Mouse (Mus musculus): ENCODE data around the gene Bcl2l1. TPM values are rescaled to one million over a fixed set of nuclear protein-coding genes. Genes with fewer than 3 reads are reported as not detected.
A peak's percentile ranks its signal among the peaks of the same experiment; 100 is the strongest.

Gene Bcl2l1
- 141 and 142 TPM in 2 replicates for polyA plus RNA-seq (2012; rRNA removed)

- no peaks in the 10 kb centered on the region for H3K27me3 ChIP-seq (ENCODE audit: control insufficient read depth, insufficient read depth, low read length)
- H3K27ac ChIP-seq (ENCODE audit: insufficient read depth, low read length): peak within 1 kb of the TSS; percentile 96
- H3K4me3 ChIP-seq (replicated peaks; ENCODE audit: insufficient read depth, low read depth, low read length): peak within 1 kb of the TSS; percentile 69
- H3K4me1 ChIP-seq (ENCODE audit: control insufficient read depth, insufficient read depth, low read length): no peaks in the 10 kb centered on the region; the same call in 1 of the 2 replicates
- peak; percentile 98 for DNase-seq
- WGBS: under 1% methylated on average over 74 of the region's 74 CpGs
- TF ChIP-seq CTCF (IDR thresholded peaks at IDR 0.05; ENCODE audit: borderline replicate concordance, insufficient read depth, low read depth, low read length): peak; percentile 98
- peak; percentile 17; the same call in 1 of the 2 replicates for TF ChIP-seq POLR2A (IDR thresholded peaks at IDR 0.05; ENCODE audit: borderline replicate concordance, insufficient read depth, low read length)
Measured at GRCm38 (mm10) chr2:152831019-152831878, at the start of gene Bcl2l1. Gene Bcl2l1 (minus strand): TSS chr2:152831728.

DNA sequence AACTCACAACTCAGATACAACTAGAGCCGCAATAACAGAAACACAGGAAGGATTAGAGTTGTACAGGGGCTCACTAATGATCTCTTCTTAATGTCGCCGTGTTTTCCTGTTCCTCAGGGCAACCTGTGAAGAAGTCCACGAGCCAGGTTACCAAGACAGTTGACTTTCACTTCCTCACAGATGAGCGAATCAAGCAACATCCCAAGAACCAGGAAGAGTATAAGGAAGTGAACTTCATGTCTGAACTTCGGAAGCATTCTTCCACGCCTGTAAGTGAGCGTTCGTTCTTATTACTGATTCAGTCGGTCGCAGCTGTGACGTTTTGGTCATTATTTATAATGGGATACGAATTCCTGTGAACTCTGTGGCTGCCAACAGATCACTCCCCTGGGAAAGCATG lies 49.4 kb upstream of the Bcl2l1 start:
- Histone ChIP-seq H3K27ac (ENCODE audit: insufficient read depth, low read length) (no peak overlapping the region), H3K27me3 (ENCODE audit: control insufficient read depth, insufficient read depth, low read length) (no peaks in the 10 kb centered on the region), H3K4me1 (ENCODE audit: control insufficient read depth, insufficient read depth, low read length) (no peaks in the 10 kb centered on the region), H3K4me3 (replicated peaks; ENCODE audit: insufficient read depth, low read depth, low read length) (no peak overlapping the region)
- no peak for DNase-seq
- TF ChIP-seq CTCF (IDR thresholded peaks at IDR 0.05; ENCODE audit: borderline replicate concordance, insufficient read depth, low read depth, low read length) (no peak), POLR2A (IDR thresholded peaks at IDR 0.05; ENCODE audit: borderline replicate concordance, insufficient read depth, low read length) (no peak)
- WGBS: 86% methylated on average over 13 of the region's 13 CpGs

DNA sequence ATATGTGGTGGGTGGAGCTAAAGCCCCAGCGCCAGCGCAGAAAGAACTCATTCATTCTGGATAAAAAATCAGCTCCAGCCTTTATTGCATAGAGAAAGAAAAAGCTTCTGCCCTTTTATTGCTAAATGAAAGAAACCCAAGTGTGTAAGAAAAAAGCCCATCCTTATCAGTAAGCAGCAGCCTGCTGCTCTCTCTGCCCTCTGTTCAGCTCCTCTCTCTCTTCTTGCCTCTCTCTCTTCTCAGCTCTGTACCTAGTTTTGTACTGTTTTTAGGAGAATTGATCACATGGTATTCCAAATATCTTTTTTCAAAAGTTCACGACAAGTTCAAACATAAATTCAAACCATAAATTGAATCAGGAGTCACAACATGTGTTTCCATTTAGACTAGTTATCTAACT lies 46.7 kb upstream of the Bcl2l1 start:
- no peak for TF ChIP-seq POLR2A (IDR thresholded peaks at IDR 0.05; ENCODE audit: borderline replicate concordance, insufficient read depth, low read length)
- TF ChIP-seq CTCF (IDR thresholded peaks at IDR 0.05; ENCODE audit: borderline replicate concordance, insufficient read depth, low read depth, low read length): no peak
- WGBS: 95% methylated on average over 3 of the region's 3 CpGs
- no peak for DNase-seq
- Histone ChIP-seq H3K4me3 (replicated peaks; ENCODE audit: insufficient read depth, low read depth, low read length) (no peak overlapping the region), H3K4me1 (ENCODE audit: control insufficient read depth, insufficient read depth, low read length) (no peaks in the 10 kb centered on the region), H3K27me3 (ENCODE audit: control insufficient read depth, insufficient read depth, low read length) (no peaks in the 10 kb centered on the region), H3K27ac (ENCODE audit: insufficient read depth, low read length) (no peak overlapping the region)

DNA sequence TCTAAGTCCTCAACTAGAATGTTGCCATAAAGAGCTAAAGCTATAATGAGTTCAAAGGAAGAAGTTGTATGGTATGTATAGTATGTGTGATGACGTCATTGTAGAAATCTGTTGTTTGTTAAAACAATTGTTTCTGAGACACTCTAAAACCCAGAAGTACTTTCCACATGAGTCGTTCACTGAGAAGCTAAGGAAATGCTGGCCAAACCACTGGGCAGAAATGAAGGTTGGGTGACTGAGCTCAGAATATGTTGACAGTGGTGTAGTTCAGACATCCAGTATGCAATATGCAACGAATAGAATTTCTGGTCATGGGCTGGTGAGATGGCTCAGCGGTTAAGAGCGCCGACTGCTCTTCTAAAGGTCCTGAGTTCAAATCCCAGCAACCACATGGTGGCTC lies 31.8 kb upstream of the Bcl2l1 start:
- H3K4me3 ChIP-seq (replicated peaks; ENCODE audit: insufficient read depth, low read depth, low read length): no peak overlapping the region
- no peaks in the 10 kb centered on the region for H3K27me3 ChIP-seq (ENCODE audit: control insufficient read depth, insufficient read depth, low read length)
- WGBS: 97% methylated on average over 6 of the region's 6 CpGs
- DNase-seq: no peak
- TF ChIP-seq CTCF (IDR thresholded peaks at IDR 0.05; ENCODE audit: borderline replicate concordance, insufficient read depth, low read depth, low read length): no peak
- TF ChIP-seq POLR2A (IDR thresholded peaks at IDR 0.05; ENCODE audit: borderline replicate concordance, insufficient read depth, low read length): no peak
- H3K4me1 ChIP-seq (ENCODE audit: control insufficient read depth, insufficient read depth, low read length): no peaks in the 10 kb centered on the region
- H3K27ac ChIP-seq (ENCODE audit: insufficient read depth, low read length): no peak overlapping the region

DNA sequence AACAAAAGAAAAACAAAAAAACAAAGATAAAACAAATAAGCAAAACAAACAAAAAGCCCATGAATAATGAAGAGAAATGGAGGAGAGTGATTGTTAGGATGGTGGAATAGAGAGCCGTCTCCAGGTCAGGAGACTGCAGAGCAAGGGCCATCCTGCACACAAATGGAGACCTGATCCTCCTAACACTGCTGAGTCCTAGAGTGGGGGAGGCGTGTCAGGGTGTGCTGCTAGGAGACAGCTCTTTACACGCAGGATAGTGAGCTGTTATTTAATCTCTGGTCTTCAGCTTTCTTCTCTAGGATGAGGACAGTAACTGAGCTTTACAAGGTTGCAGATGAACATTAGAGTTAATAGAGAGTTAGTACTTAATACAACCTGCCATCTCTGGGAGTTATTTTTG lies 31.1 kb upstream of the Bcl2l1 start:
- TF ChIP-seq POLR2A (IDR thresholded peaks at IDR 0.05; ENCODE audit: borderline replicate concordance, insufficient read depth, low read length) (no peak), CTCF (IDR thresholded peaks at IDR 0.05; ENCODE audit: borderline replicate concordance, insufficient read depth, low read depth, low read length) (no peak)
- H3K27ac ChIP-seq (ENCODE audit: insufficient read depth, low read length): no peak overlapping the region
- WGBS: 83% methylated on average over 3 of the region's 3 CpGs

DNA sequence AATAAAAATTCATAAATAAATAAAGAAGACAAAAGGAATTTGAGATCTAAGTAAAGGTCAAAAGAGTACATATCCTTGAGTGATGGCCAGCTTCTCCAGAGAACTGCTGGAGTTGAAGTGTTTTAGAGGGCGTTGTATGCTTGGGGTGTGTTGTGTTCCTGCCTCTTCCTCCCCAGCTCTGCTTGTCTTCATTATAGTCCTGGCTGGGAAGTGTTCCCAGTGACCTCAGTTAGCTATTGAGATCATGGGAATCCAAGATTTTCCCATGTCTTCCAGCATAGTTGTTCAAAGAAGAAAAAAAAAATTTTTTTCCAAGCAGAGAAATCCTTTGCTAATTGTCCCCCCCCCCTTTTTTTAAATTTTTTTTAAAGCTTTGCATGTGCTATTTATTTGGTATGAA lies 30.4 kb upstream of the Bcl2l1 start:
- no peaks in the 10 kb centered on the region for H3K4me1 ChIP-seq (ENCODE audit: control insufficient read depth, insufficient read depth, low read length)
- H3K4me3 ChIP-seq (replicated peaks; ENCODE audit: insufficient read depth, low read depth, low read length): no peak overlapping the region
- no peak overlapping the region for H3K27ac ChIP-seq (ENCODE audit: insufficient read depth, low read length)
- no peak for TF ChIP-seq CTCF (IDR thresholded peaks at IDR 0.05; ENCODE audit: borderline replicate concordance, insufficient read depth, low read depth, low read length)
- no peak for TF ChIP-seq POLR2A (IDR thresholded peaks at IDR 0.05; ENCODE audit: borderline replicate concordance, insufficient read depth, low read length)
- H3K27me3 ChIP-seq (ENCODE audit: control insufficient read depth, insufficient read depth, low read length): no peaks in the 10 kb centered on the region
- WGBS: 84% methylated on average over 1 of the region's 1 CpGs
- no peak for DNase-seq

More for the DNA sequence above, 31.1 kb upstream of the Bcl2l1 start:
- DNase-seq: no peak
- H3K4me3 ChIP-seq (replicated peaks; ENCODE audit: insufficient read depth, low read depth, low read length): no peak overlapping the region
- H3K27me3 ChIP-seq (ENCODE audit: control insufficient read depth, insufficient read depth, low read length): no peaks in the 10 kb centered on the region
- H3K4me1 ChIP-seq (ENCODE audit: control insufficient read depth, insufficient read depth, low read length): no peaks in the 10 kb centered on the region

GRCm38 (mm10) chr2:152859501-152859900 lies 28.0 kb upstream of the Bcl2l1 start:
- H3K27me3 ChIP-seq (ENCODE audit: control insufficient read depth, insufficient read depth, low read length): no peaks in the 10 kb centered on the region
- TF ChIP-seq POLR2A (IDR thresholded peaks at IDR 0.05; ENCODE audit: borderline replicate concordance, insufficient read depth, low read length) (no peak), CTCF (IDR thresholded peaks at IDR 0.05; ENCODE audit: borderline replicate concordance, insufficient read depth, low read depth, low read length) (no peak)
- 97% methylated on average over 3 of the region's 3 CpGs for WGBS
- no peak overlapping the region for H3K27ac ChIP-seq (ENCODE audit: insufficient read depth, low read length)
- DNase-seq: no peak
- H3K4me1 ChIP-seq (ENCODE audit: control insufficient read depth, insufficient read depth, low read length): no peaks in the 10 kb centered on the region
- H3K4me3 ChIP-seq (replicated peaks; ENCODE audit: insufficient read depth, low read depth, low read length): no peak overlapping the region

- no peak for TF ChIP-seq CTCF (IDR thresholded peaks at IDR 0.05; ENCODE audit: borderline replicate concordance, insufficient read depth, low read depth, low read length)
- 3% methylated on average over 2 of the region's 2 CpGs for WGBS
- H3K4me1 ChIP-seq (ENCODE audit: control insufficient read depth, insufficient read depth, low read length): no peaks in the 10 kb centered on the region
- no peak overlapping the region for H3K4me3 ChIP-seq (replicated peaks; ENCODE audit: insufficient read depth, low read depth, low read length)
- H3K27me3 ChIP-seq (ENCODE audit: control insufficient read depth, insufficient read depth, low read length): no peaks in the 10 kb centered on the region
- no peak for DNase-seq
- H3K27ac ChIP-seq (ENCODE audit: insufficient read depth, low read length): no peak overlapping the region
Measured at GRCm38 (mm10) chr2:152848466-152848865, 16.9 kb upstream of the Bcl2l1 start.
